Mouse (Mus musculus): ENCODE measurements around the gene Krt7. TPM values are rescaled to one million over a fixed set of nuclear protein-coding genes. Genes with fewer than 3 reads are reported as not detected.

Gene Krt7
- polyA plus RNA-seq, 1 experiment, result 0.33 TPM

DNA sequence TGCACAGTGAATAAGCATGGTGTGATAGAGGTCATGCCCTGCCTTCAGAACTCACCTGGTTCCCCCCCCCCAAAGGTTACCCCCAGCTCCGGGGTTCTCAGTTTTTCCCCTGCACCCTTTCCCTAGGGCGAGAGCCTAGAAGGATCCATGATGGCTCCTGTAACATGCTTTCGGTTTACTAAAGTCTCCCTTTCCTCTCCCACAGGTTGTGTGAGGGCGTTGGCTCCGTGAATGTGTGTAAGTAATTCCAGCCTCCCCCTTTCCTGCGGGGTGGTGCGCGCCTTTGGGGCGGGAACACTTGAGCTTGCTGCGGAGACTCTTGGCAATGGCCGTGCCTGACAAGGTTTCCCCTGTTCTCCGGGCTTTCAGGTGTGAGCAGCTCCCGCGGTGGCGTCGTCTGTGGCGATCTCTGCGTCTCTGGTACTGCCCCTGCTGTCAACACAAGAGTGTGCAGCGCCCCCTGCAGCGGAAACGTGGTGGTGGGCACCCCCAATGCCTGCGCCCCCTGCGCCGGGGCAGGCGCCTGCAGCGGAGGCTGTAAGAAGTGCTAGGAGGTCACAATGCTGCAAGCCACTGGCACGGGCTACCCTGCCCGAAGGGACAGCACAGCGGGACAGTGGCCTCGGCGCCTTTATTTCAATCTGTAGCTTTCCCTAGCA is 68.3 kb downstream of the Krt7 start:
- H3K27me3 ChIP-seq (ENCODE audit: control insufficient read depth, insufficient read depth, low read length), result no peaks in the 10 kb centered on the region
- TF ChIP-seq CTCF (IDR thresholded peaks at IDR 0.05; ENCODE audit: borderline replicate concordance, insufficient read depth, low read depth, low read length) (peak; percentile 45; the same call in 1 of the 2 replicates), POLR2A (IDR thresholded peaks at IDR 0.05; ENCODE audit: borderline replicate concordance, insufficient read depth, low read length) (no peak)
- DNase-seq, result peak; percentile 33 to 36
- no peak overlapping the region for H3K27ac ChIP-seq (ENCODE audit: insufficient read depth, low read length)
- WGBS, result 7% methylated on average over 31 of the region's 31 CpGs
- no peaks in the 10 kb centered on the region; the same call in 1 of the 2 replicates for H3K4me1 ChIP-seq (ENCODE audit: control insufficient read depth, insufficient read depth, low read length)
- H3K4me3 ChIP-seq (replicated peaks; ENCODE audit: insufficient read depth, low read depth, low read length), result peak overlapping the region; percentile 39

- WGBS, result 26% methylated on average over 11 of the region's 11 CpGs
- H3K4me1 ChIP-seq (ENCODE audit: control insufficient read depth, insufficient read depth, low read length), result no peaks in the 10 kb centered on the region; the same call in 1 of the 2 replicates
- H3K27ac ChIP-seq (ENCODE audit: insufficient read depth, low read length), result no peak overlapping the region
- no peak for TF ChIP-seq CTCF (IDR thresholded peaks at IDR 0.05; ENCODE audit: borderline replicate concordance, insufficient read depth, low read depth, low read length)
- TF ChIP-seq POLR2A (IDR thresholded peaks at IDR 0.05; ENCODE audit: borderline replicate concordance, insufficient read depth, low read length), result no peak
- no peaks in the 10 kb centered on the region for H3K27me3 ChIP-seq (ENCODE audit: control insufficient read depth, insufficient read depth, low read length)
- H3K4me3 ChIP-seq (replicated peaks; ENCODE audit: insufficient read depth, low read depth, low read length), result no peak overlapping the region
- no peak for DNase-seq
Observed at GRCm38 (mm10) chr15:101479666-101480060, 68.8 kb downstream of the Krt7 start.

Other genes starting within 250 kb of the Krt7 start
- 54.5 and 55.2 TPM in 2 replicates for gene Acvr1b, start 237.0 kb upstream of the Krt7 start, polyA plus RNA-seq (2012; rRNA removed)
- 5.0 and 5.3 TPM in 2 replicates for gene Grasp, start 186.9 kb upstream of the Krt7 start, polyA plus RNA-seq (2012; rRNA removed)
- 13.1 and 16.4 TPM in 2 replicates for gene Nr4a1, start 156.8 kb upstream of the Krt7 start, polyA plus RNA-seq (2012; rRNA removed)
- gene Atg101, start 126.8 kb upstream of the Krt7 start, polyA plus RNA-seq (2012; rRNA removed), result 46.8 and 49.6 TPM in 2 replicates
- gene 6030408B16Rik, start 117.8 kb upstream of the Krt7 start, polyA plus RNA-seq (2012; rRNA removed), result 0.15 and 0.27 TPM in 2 replicates
- gene Krt80, start 40.9 kb upstream of the Krt7 start, polyA plus RNA-seq (2012; rRNA removed), result 0.05 and 0.30 TPM in 2 replicates
- gene Krt87, start 27.8 kb downstream of the Krt7 start, polyA plus RNA-seq (2012; rRNA removed), result 0.13 and 0.15 TPM in 2 replicates
- gene Krt88, start 36.7 kb downstream of the Krt7 start, polyA plus RNA-seq (2012; rRNA removed), result not detected in 2 replicates
- not detected in 2 replicates for gene Krt81, start 52.7 kb downstream of the Krt7 start, polyA plus RNA-seq (2012; rRNA removed)
- gene Krt86, start 62.4 kb downstream of the Krt7 start, polyA plus RNA-seq (2012; rRNA removed), result not detected in 2 replicates
- gene Krt83, start 80.5 kb downstream of the Krt7 start, polyA plus RNA-seq (2012; rRNA removed), result not detected in 2 replicates
- not detected in 2 replicates for gene Gm49425, start 106.2 kb downstream of the Krt7 start, polyA plus RNA-seq (2012; rRNA removed)
- gene Krt84, start 121.8 kb downstream of the Krt7 start, polyA plus RNA-seq (2012; rRNA removed), result not detected in 2 replicates
- not detected in 2 replicates for gene Krt82, start 139.6 kb downstream of the Krt7 start, polyA plus RNA-seq (2012; rRNA removed)
- gene Krt90, start 151.9 kb downstream of the Krt7 start, polyA plus RNA-seq (2012; rRNA removed), result 0.03 and 0.08 TPM in 2 replicates
- gene Krt75, start 162.9 kb downstream of the Krt7 start, polyA plus RNA-seq (2012; rRNA removed), result not detected in 2 replicates
- gene Gm5414, start 217.1 kb downstream of the Krt7 start, polyA plus RNA-seq (2012; rRNA removed), result not detected in 2 replicates
- not detected in 2 replicates for gene Gm5478, start 236.3 kb downstream of the Krt7 start, polyA plus RNA-seq (2012; rRNA removed)